Mouse (Mus musculus) monocyte, adult 2 months (primary cell): ENCODE results near the gene 4931409K22Rik.

Source experiments
- DNase-seq, 2 experiments: peaks; one replicate each; pipeline ENCODE4 v3.0.0; 2022; ENCODE audit warnings: low spot score in 2 of 2, low read depth in 1 of 2

The 4931409K22Rik gene

DNA sequence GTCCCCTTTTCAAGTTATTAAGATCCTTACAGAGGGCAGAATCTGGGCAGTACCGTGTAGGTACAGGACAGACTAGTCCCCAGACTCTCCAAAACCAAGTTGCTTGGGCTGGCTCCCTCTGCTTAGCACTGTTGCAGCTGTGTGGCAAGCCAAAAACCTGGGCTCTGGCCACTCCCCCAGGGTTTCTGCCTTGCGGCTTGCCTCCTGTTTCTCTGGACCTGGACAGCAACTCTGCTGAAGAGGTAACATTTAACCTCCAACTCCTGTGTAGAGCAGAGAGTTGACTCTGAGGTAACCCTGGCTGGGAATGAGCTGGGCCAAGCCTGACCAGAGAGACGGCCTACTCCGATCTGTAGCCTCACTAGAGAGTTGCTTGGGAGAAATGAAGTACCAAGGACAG is 53.8 kb downstream of the 4931409K22Rik start:
- no peak for DNase-seq

DNA sequence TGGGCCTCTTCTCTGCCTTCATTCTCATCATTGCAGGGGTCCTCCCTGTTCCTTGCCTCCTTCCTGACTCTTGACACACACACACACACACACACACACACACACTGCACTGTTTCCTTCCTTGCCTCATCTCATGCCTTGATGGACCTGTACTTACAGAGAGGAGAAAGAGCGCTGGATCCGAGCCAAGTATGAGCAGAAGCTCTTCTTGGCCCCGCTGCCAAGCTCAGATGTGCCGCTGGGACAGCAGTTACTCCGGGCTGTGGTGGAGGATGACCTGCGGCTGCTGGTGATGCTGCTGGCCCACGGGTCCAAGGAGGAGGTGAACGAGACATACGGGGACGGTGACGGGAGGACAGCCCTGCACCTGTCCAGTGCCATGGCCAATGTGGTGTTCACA is 55.8 kb downstream of the 4931409K22Rik start:
- DNase-seq, result no peak

DNA sequence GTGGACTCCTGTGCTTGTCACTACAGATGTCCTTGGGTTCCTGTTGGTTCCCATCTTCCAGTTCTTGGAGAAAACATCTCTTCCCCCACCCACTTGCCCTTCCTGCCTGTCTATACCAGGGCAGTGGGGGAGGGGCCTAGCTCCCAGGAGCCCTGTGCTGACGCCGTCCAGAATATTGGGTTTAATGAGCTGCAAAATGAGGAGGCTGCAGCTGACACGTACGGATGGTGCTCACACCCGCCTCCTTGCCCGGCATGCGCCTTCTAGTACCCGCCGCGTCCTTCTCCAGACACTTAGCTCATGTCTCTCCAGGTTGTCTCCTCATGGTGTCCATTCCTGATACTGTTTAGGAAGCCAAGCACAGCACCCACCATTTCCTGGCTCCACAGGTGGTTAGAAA is 57.5 kb downstream of the 4931409K22Rik start:
- no peak for DNase-seq

DNA sequence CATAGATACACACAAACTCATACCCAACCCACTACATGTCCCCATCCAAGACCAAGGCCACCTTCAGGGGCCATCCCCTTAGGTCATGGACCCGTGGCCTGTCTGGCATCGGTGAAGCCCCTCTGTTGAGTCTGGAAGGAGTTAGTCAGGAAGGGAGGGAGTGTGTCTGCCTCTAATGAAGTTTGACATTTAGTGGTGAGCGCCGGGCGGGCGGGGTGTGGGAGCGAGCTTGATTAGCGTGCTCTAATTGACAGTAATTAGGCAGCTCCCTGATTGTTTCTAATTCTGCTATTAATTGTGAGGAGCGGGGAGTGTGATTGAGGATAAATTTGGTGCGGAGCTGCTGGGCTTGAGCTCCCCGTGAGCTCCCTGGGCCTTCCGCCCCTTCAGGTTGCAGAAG is 59.1 kb downstream of the 4931409K22Rik start:
- no peak for DNase-seq

DNA sequence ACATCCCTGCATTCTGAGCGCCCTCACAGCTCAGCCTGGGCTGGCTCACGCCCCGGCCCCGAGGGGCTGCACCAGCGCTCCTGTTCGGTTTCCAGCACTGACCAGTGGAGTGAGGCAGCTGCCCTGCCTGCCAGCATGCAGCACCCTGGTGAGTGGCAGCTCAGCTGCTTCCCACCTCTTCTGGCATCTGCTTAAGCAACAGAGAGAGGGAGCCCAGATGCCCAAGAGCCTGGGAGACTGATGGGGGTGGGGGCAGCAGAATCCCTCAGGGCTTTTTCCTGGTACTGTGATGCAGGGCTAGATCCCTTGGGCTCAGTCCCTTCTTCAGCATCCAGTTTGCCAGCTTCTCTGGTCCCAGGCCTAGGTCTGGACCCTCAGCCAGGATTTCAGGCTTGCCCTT is 59.9 kb downstream of the 4931409K22Rik start:
- no peak for DNase-seq

DNA sequence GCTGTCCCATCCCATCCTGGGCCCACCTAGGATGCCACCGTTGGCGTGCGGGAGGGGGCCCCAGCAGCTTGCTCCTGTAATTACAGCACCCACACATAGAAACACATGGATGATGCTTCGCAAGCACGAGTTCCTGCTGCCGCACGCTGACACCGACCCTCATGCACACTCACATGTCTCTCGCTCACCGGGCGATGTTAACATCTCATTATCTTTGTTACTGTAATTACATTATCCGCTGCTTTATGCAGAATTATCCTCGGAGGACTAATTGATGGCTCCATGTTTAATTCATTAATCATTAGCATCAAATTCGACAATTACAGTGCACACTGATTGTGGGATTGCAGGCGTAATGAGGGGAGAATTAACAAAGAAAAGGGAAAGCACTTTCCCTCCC is 61.6 kb downstream of the 4931409K22Rik start:
- no peak for DNase-seq
